Mouse (Mus musculus): ENCODE results near the gene Kdelr3. TPM values are rescaled to one million over a fixed set of nuclear protein-coding genes. Genes with fewer than 3 reads are reported as not detected.
A peak's percentile ranks its signal among the peaks of the same experiment; 100 is the strongest.

The Kdelr3 gene
- total RNA-seq (2015; ENCODE audit: low replicate concordance): not detected in 2 replicates
- not detected in 2 replicates for total RNA-seq (2017; ENCODE audit: low replicate concordance)

GRCm38 (mm10) chr15:79516171-79517096, at the start of gene Kdelr3:
Gene Kdelr3, plus strand, starts transcription at chr15:79516411.
- no peak for ATAC-seq (replicated peaks; ENCODE audit: low FRiP score, poor library complexity, severe bottlenecking)

DNA sequence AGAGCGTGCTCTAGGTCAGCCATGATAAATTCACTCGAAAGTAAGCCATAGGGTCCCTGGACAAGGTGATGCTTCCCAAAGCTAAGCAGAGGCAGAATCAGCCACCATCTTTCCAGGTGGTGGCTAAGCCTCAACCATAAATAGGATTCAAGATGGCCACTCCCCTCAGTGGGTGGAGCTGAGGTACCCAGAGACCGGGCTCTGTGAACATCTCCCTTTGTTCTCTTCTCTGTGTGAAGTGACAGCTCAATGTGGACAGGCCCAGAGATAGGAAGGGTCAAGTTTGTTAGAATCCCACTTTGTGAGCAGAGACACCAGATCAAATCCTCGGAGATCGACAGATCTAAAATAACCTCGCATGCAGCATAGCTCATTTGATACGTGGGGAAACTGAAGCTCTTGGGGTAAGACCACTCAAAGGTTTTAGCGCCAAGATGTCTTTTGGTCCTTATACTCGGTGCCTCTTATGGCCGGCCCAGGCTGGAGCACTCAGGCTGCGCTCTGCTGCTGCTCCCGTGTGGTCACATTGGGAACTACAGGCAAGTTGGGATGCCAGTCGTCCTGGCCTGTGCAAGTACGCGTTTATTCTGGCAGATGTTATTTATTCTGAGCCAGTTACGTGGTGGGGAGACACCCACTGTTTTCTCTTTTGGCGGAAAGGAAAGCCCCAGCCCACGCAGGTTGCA, 49.5 kb upstream of the Kdelr3 start:
- ATAC-seq (replicated peaks; ENCODE audit: low FRiP score, poor library complexity, severe bottlenecking): peak; percentile 85

DNA sequence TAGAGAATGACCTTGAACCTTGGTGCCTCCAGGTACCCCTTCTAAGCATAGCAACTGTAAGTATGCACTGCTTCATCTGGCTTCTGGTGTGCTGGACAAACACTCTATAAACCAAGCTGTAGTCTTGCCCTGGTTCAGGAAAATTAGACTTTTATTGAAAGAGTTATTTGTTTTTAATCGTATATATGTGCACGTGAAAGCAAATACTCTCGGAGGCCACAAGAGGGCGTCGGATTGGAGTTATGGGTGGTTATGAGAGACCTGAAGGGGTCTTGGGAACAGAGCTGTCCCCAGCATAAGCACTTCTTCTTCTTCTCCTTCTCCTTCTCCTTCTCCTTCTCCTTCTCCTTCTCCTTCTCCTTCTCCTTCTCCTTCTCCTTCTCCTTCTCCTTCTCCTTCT, 46.6 kb upstream of the Kdelr3 start:
- ATAC-seq (replicated peaks; ENCODE audit: low FRiP score, poor library complexity, severe bottlenecking): no peak

- no peak for ATAC-seq (replicated peaks; ENCODE audit: low FRiP score, poor library complexity, severe bottlenecking)
Measured at GRCm38 (mm10) chr15:79470583-79470982, 45.6 kb upstream of the Kdelr3 start.

DNA sequence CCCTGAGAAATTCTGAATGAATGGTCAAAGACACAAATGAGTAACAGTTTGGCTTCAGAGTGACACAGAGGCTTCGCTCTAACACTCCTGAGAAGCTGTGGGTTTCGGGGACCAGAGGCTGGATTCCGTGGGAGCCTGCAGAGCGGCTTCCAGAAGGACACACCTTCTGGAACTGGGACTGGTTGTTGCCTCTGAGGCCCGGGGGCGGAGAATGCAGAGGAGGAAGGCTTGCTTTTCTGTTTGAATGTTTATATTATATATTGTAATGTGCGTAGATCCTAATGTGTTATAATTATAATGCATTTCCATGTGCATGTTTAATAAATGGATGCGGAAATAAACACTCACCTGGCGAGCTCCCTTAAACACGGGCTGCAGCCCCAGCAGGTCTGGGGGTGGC, 45.1 kb upstream of the Kdelr3 start:
- ATAC-seq (replicated peaks; ENCODE audit: low FRiP score, poor library complexity, severe bottlenecking): no peak

- ATAC-seq (replicated peaks; ENCODE audit: low FRiP score, poor library complexity, severe bottlenecking): no peak
Measured at GRCm38 (mm10) chr15:79473042-79473441, 43.2 kb upstream of the Kdelr3 start.

GRCm38 (mm10) chr15:79473638-79474355, 42.4 kb upstream of the Kdelr3 start:
- no peak for ATAC-seq (replicated peaks; ENCODE audit: low FRiP score, poor library complexity, severe bottlenecking)

DNA sequence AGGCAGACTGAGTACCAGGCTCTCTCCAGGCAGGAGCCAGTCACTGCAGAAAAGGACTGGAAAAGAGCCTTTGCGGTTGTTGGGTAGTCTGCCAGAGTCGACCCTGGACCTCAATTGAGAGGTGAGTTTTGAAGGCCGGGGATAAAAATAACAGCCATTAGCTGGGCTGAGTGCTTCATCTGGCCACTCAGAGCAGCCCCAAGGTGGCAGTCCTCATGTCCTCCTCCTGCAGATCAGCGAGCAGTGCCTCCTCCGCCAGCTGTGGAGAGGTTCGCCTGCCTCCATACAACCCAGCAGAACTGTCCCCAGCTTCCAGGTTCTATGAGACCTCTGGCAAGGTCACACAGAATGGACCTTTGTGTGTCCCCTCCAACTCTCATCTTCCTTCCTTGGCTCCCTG, 39.0 kb upstream of the Kdelr3 start:
- no peak for ATAC-seq (replicated peaks; ENCODE audit: low FRiP score, poor library complexity, severe bottlenecking)

- ATAC-seq (replicated peaks; ENCODE audit: low FRiP score, poor library complexity, severe bottlenecking): no peak
Measured at GRCm38 (mm10) chr15:79481181-79481688, 35.0 kb upstream of the Kdelr3 start.

DNA sequence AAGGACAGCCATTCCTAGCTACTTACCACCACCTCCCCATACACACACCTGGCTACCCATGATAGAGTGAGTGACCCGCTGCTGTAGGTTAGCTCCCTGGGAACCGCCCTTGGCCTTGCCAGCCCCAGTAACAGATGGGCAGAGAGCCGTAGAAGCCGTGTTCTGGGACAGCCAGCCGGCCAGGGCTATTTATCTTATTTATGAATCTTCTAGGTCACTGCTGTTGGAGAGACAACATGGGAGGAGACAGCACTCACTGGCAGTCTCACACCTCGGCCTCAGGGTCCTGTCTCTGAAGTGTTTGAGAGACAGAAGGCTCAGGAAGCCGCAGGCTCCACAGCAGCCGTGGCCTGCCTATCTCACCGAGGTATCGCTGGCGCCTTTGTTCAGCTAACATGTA, 26.7 kb upstream of the Kdelr3 start:
- no peak for ATAC-seq (replicated peaks; ENCODE audit: low FRiP score, poor library complexity, severe bottlenecking)

DNA sequence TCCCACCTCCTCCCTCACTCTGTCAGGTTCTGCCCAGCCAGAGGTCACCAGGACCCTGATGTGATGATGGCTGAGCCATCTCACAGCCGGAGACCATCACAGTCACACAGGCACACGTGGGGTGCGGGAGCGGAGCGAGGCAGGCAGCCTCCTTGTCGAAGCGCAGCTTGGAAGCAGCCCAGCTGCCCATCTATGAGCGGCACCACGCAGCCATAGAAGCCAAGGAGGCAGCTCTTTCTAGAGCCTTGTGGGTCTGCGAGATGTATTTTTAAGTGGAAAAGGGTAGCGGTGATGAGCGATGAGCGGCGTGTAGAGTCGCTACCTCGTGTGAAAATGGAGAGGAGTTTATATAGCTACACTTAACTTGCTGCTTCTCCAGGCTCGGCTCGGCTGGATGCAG, 22.7 kb upstream of the Kdelr3 start:
- no peak for ATAC-seq (replicated peaks; ENCODE audit: low FRiP score, poor library complexity, severe bottlenecking)

- ATAC-seq (replicated peaks; ENCODE audit: low FRiP score, poor library complexity, severe bottlenecking): no peak
Measured at GRCm38 (mm10) chr15:79500110-79500509, 16.1 kb upstream of the Kdelr3 start.

DNA sequence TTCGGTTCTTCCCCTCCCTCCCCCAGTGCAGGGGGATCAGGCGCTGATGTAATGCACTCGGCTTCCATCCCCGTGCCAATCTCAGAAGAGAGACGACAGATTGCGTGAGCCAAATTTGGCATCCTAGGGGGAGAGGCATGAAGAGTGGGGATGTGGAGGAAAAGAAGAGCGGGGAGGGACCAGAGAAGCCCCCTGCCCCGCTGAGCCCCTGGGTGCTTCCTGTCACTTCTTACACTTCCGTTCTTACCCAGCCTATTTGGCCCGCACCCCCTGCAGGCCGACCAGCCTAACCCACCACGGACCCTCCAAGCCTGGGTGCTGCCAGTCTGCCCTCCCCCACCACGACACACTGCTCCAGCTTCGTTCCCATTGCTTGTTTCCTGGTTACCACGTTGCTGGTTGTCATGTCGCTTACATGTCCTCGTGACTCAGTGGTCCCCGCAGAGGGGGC, 13.3 kb upstream of the Kdelr3 start:
- no peak for ATAC-seq (replicated peaks; ENCODE audit: low FRiP score, poor library complexity, severe bottlenecking)

GRCm38 (mm10) chr15:79503438-79503837, 12.8 kb upstream of the Kdelr3 start:
- no peak for ATAC-seq (replicated peaks; ENCODE audit: low FRiP score, poor library complexity, severe bottlenecking)

GRCm38 (mm10) chr15:79504707-79505452, 11.3 kb upstream of the Kdelr3 start, which contains the start of gene Kcnj4:
Gene Kcnj4, minus strand, starts transcription at chr15:79505241.
- ATAC-seq (replicated peaks; ENCODE audit: low FRiP score, poor library complexity, severe bottlenecking): no peak

GRCm38 (mm10) chr15:79505616-79506283, 10.5 kb upstream of the Kdelr3 start:
- ATAC-seq (replicated peaks; ENCODE audit: low FRiP score, poor library complexity, severe bottlenecking): no peak

- ATAC-seq (replicated peaks; ENCODE audit: low FRiP score, poor library complexity, severe bottlenecking): no peak
Measured at GRCm38 (mm10) chr15:79506460-79506859, 9.8 kb upstream of the Kdelr3 start.

DNA sequence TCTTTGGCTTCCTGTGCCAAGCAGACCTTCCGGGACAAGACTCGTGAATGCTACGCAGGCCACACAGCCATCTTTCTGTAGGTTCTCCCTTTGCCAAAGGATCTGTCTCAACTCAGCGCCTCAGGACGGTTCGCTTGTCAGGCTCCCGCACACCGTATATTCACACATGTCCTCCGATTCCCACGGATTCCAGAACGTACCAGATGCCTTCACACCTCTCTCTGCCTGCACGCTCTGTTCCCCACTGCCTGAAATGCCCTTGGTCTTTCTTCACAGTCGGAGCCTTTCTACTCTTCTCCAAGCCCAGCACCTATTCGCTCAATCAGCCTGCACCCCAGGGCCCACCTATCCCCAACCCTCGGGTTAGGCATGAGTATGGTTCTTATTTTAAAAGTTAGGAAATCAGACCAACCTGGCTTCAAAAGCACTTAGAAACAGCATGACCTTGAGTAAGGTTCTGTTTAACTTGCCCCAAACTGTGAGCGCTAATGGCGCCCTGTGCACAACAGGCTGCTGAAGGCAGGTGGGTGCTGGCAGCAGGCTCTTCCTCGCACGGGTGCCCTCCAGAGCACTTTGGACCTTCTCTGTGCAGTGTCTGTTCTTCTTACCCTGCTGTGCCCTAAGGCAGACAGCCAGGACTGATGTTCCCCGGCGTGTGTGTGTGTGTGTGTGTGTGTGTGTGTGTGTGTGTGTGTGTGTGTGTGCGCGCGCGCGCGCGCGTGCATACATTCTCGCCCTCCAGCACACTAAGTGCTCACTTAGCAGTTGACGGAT, 9.0 kb upstream of the Kdelr3 start:
- no peak for ATAC-seq (replicated peaks; ENCODE audit: low FRiP score, poor library complexity, severe bottlenecking)
